Mouse (Mus musculus): ENCODE results near the gene Tmem42. TPM values are rescaled to one million over a fixed set of nuclear protein-coding genes. Genes with fewer than 3 reads are reported as not detected.

The Tmem42 gene
- 10.6 TPM for polyA plus RNA-seq (2014; fragmentation: Illumina TruSeq; extraction: RNeasy Lipid Tissue Mini Kit (QIAGEN cat#74804); ENCODE audit: low read depth, low replicate concordance)

GRCm38 (mm10) chr9:123020995-123021631 lies at the start of gene Tmem42:
Gene Tmem42 (plus strand): TSS chr9:123021326.

DNA sequence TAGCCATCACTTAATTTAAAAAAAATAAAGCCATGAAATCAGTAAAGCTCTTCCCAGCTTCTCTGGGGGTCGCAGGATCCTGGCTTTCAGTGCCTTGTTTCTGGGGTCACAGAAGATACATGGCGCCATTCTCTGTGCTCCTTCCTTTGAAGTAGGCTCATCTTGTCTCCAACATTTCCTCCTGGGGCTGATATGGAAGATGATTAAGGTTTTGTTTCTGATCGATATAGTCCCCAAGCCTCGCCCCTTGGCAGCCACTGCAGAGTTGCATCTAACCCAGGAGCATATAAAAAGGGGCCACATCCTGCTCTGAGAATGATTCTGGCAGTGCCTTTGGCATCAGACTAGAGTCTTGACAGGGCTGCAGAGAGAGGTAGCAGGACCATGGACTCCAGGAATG lies 13.3 kb downstream of the Tmem42 start, which contains the start of gene Tgm4:
TSS of gene Tgm4 (plus strand) at position 301 of the 400 bp plus-strand sequence.

Other genes with a start within 250 kb of the Tmem42 start
- gene Tcaim, start 215.8 kb upstream of the Tmem42 start, polyA plus RNA-seq (2014; fragmentation: Illumina TruSeq; extraction: RNeasy Lipid Tissue Mini Kit (QIAGEN cat#74804); ENCODE audit: low read depth, low replicate concordance), result 17.8 TPM
- gene Gm35549, start 177.3 kb upstream of the Tmem42 start, polyA plus RNA-seq (2014; fragmentation: Illumina TruSeq; extraction: RNeasy Lipid Tissue Mini Kit (QIAGEN cat#74804); ENCODE audit: low read depth, low replicate concordance), result not detected
- 161 TPM for gene Zfp445, start 155.3 kb upstream of the Tmem42 start, polyA plus RNA-seq (2014; fragmentation: Illumina TruSeq; extraction: RNeasy Lipid Tissue Mini Kit (QIAGEN cat#74804); ENCODE audit: low read depth, low replicate concordance)
- 40.1 TPM for gene Zkscan7, start 135.6 kb upstream of the Tmem42 start, polyA plus RNA-seq (2014; fragmentation: Illumina TruSeq; extraction: RNeasy Lipid Tissue Mini Kit (QIAGEN cat#74804); ENCODE audit: low read depth, low replicate concordance)
- gene Zfp105, start 98.3 kb upstream of the Tmem42 start, polyA plus RNA-seq (2014; fragmentation: Illumina TruSeq; extraction: RNeasy Lipid Tissue Mini Kit (QIAGEN cat#74804); ENCODE audit: low read depth, low replicate concordance), result 3.2 TPM
- 105 TPM for gene 1110059G10Rik, start 70.3 kb upstream of the Tmem42 start, polyA plus RNA-seq (2014; fragmentation: Illumina TruSeq; extraction: RNeasy Lipid Tissue Mini Kit (QIAGEN cat#74804); ENCODE audit: low read depth, low replicate concordance)
- 29.9 TPM for gene Kif15, start 70.3 kb upstream of the Tmem42 start, polyA plus RNA-seq (2014; fragmentation: Illumina TruSeq; extraction: RNeasy Lipid Tissue Mini Kit (QIAGEN cat#74804); ENCODE audit: low read depth, low replicate concordance)
- gene Tgm4, start 13.4 kb downstream of the Tmem42 start, polyA plus RNA-seq (2014; fragmentation: Illumina TruSeq; extraction: RNeasy Lipid Tissue Mini Kit (QIAGEN cat#74804); ENCODE audit: low read depth, low replicate concordance), result not detected
- 42.0 TPM for gene Zdhhc3, start 91.9 kb downstream of the Tmem42 start, polyA plus RNA-seq (2014; fragmentation: Illumina TruSeq; extraction: RNeasy Lipid Tissue Mini Kit (QIAGEN cat#74804); ENCODE audit: low read depth, low replicate concordance)
- 19.9 TPM for gene Exosc7, start 91.9 kb downstream of the Tmem42 start, polyA plus RNA-seq (2014; fragmentation: Illumina TruSeq; extraction: RNeasy Lipid Tissue Mini Kit (QIAGEN cat#74804); ENCODE audit: low read depth, low replicate concordance)
- gene Clec3b, start 129.6 kb downstream of the Tmem42 start, polyA plus RNA-seq (2014; fragmentation: Illumina TruSeq; extraction: RNeasy Lipid Tissue Mini Kit (QIAGEN cat#74804); ENCODE audit: low read depth, low replicate concordance), result not detected
- gene Cdcp1, start 194.7 kb downstream of the Tmem42 start, polyA plus RNA-seq (2014; fragmentation: Illumina TruSeq; extraction: RNeasy Lipid Tissue Mini Kit (QIAGEN cat#74804); ENCODE audit: low read depth, low replicate concordance), result 66.9 TPM
- gene Tmem158, start 239.4 kb downstream of the Tmem42 start, polyA plus RNA-seq (2014; fragmentation: Illumina TruSeq; extraction: RNeasy Lipid Tissue Mini Kit (QIAGEN cat#74804); ENCODE audit: low read depth, low replicate concordance), result 8.1 TPM

Data from sigmoid colon, adult 10 weeks (tissue).